Comparison of ENCODE assay signal across 8 mouse cellular contexts in genomic region chr9:8544041-8544794, GRCm38 (mm10). TPM values are rescaled to one million over a fixed set of nuclear protein-coding genes. Genes with fewer than 3 reads are reported as not detected.
DNase-seq lines count a peak whose midpoint lies in the region; ATAC-seq and TF ChIP-seq lines count a peak whose summit lies in the region.

Gene Trpc6 (plus strand): TSS chr9:8544142.

- H3K4me1 ChIP-seq in cortical plate, adult 2 months (ENCODE audit: control insufficient read depth, insufficient read depth, low read length): no peaks in the 10 kb centered on the region
- peaks cover 7% of the 10 kb centered on the region for H3K4me1 ChIP-seq in heart, embryonic 13.5 days
- peaks cover 4% of the 10 kb centered on the region; the same call in 1 of the 2 replicates for H3K4me1 ChIP-seq in kidney, embryonic 16.5 days (ENCODE audit: insufficient read depth, low read length)
- no peaks in the 10 kb centered on the region for H3K4me1 ChIP-seq in liver, adult 2 months (ENCODE audit: control insufficient read depth, insufficient read depth, low read length)
- H3K4me1 ChIP-seq in midbrain, postnatal 0 days (ENCODE audit: insufficient read depth, low read length): no peaks in the 10 kb centered on the region

- TF ChIP-seq POLR2A in cortical plate, adult 2 months (IDR thresholded peaks at IDR 0.05; ENCODE audit: extremely low read depth, insufficient read depth, low read length): no peak
- TF ChIP-seq POLR2A in liver, adult 2 months (IDR thresholded peaks at IDR 0.05; ENCODE audit: extremely low read depth, insufficient read depth, low read length): no peak

- no peaks in the 10 kb centered on the region for H3K9me3 ChIP-seq in heart, embryonic 13.5 days
- no peaks in the 10 kb centered on the region for H3K9me3 ChIP-seq in kidney, embryonic 16.5 days (ENCODE audit: low read length)
- H3K9me3 ChIP-seq in midbrain, postnatal 0 days (ENCODE audit: low read length): no peaks in the 10 kb centered on the region

- peak within 1 kb of the TSS; percentile 74 for H3K9ac ChIP-seq in heart, embryonic 13.5 days
- peak within 1 kb of the TSS; percentile 56 for H3K9ac ChIP-seq in kidney, embryonic 16.5 days (replicated peaks; ENCODE audit: low read length)
- H3K9ac ChIP-seq in liver, adult 2 months (ENCODE audit: low read depth, low read length): no peak within 1 kb of the TSS
- H3K9ac ChIP-seq in midbrain, postnatal 0 days (replicated peaks; ENCODE audit: low read length, poor library complexity, severe bottlenecking): peak within 1 kb of the TSS; percentile 52

- H3K79me2 ChIP-seq in liver, adult 2 months (ENCODE audit: control insufficient read depth, insufficient read depth, low read length): no peaks in the 10 kb centered on the region

- 1% methylated on average over 44 of the region's 44 CpGs for WGBS in heart, embryonic 13.5 days
- WGBS in kidney, embryonic 16.5 days: under 1% methylated on average over 41 of the region's 44 CpGs
- WGBS in liver, adult 2 months: 1% methylated on average over 44 of the region's 44 CpGs
- under 1% methylated on average over 42 of the region's 44 CpGs for WGBS in midbrain, postnatal 0 days

- H3K4me2 ChIP-seq in heart, embryonic 13.5 days: peak within 1 kb of the TSS; percentile 98
- peak within 1 kb of the TSS; percentile 95 for H3K4me2 ChIP-seq in kidney, embryonic 16.5 days (replicated peaks; ENCODE audit: low read depth, low read length)
- peak within 1 kb of the TSS; percentile 95 for H3K4me2 ChIP-seq in midbrain, postnatal 0 days (ENCODE audit: low read depth, low read length, poor library complexity, severe bottlenecking)

- no peak for TF ChIP-seq CTCF in cortical plate, adult 2 months (IDR thresholded peaks at IDR 0.05; ENCODE audit: extremely low read depth, insufficient read depth, low read length)
- no peak for TF ChIP-seq CTCF in liver, adult 2 months (IDR thresholded peaks at IDR 0.05; ENCODE audit: low read depth, low read length)
- TF ChIP-seq CTCF in midbrain, postnatal 0 days (IDR thresholded peaks at IDR 0.05): peak; percentile 29

- H3K27ac ChIP-seq in cortical plate, adult 2 months (ENCODE audit: insufficient read depth, low read length): no peak within 1 kb of the TSS
- no peak within 1 kb of the TSS for H3K27ac ChIP-seq in heart, embryonic 13.5 days (replicated peaks)
- no peak within 1 kb of the TSS for H3K27ac ChIP-seq in kidney, embryonic 16.5 days (ENCODE audit: low read length)
- no peak within 1 kb of the TSS for H3K27ac ChIP-seq in liver, adult 2 months (replicated peaks; ENCODE audit: insufficient read depth, low read depth, low read length)
- H3K27ac ChIP-seq in midbrain, postnatal 0 days (ENCODE audit: low read depth, low read length): no peak within 1 kb of the TSS

- peaks cover 4% of the 10 kb centered on the region; the same call in 1 of the 2 replicates for H3K27me3 ChIP-seq in heart, embryonic 13.5 days (replicated peaks)
- H3K27me3 ChIP-seq in kidney, embryonic 16.5 days (ENCODE audit: insufficient read depth, low read length): peaks cover 4% of the 10 kb centered on the region; the same call in 1 of the 2 replicates
- peaks cover 8% of the 10 kb centered on the region; the same call in 1 of the 2 replicates for H3K27me3 ChIP-seq in liver, adult 2 months (ENCODE audit: control insufficient read depth, insufficient read depth, low read length)
- H3K27me3 ChIP-seq in midbrain, postnatal 0 days (ENCODE audit: insufficient read depth, low read length): peaks cover 7% of the 10 kb centered on the region; the same call in 1 of the 2 replicates

- H3K36me3 ChIP-seq in heart, embryonic 13.5 days: no peaks in the 10 kb centered on the region
- H3K36me3 ChIP-seq in kidney, embryonic 16.5 days (ENCODE audit: insufficient read depth, low read length): no peaks in the 10 kb centered on the region
- H3K36me3 ChIP-seq in liver, adult 2 months (ENCODE audit: control insufficient read depth, insufficient read depth, low read length): no peaks in the 10 kb centered on the region
- no peaks in the 10 kb centered on the region for H3K36me3 ChIP-seq in midbrain, postnatal 0 days (ENCODE audit: insufficient read depth, low read length)

- peak; percentile 53 to 56 for DNase-seq in cerebellum, postnatal 10 days
- no peak for DNase-seq in cerebellum, adult 11 months
- DNase-seq in liver, adult 2 months (ENCODE audit: extremely low read depth, low read depth, low spot score): no peak
- DNase-seq in midbrain, postnatal 0 days (ENCODE audit: low spot score): peak; percentile 41
- DNase-seq in testis, postnatal 14 days (ENCODE audit: low spot score): peak; percentile 8

- peak; percentile 54; the same call in 1 of the 2 replicates for ATAC-seq in heart, embryonic 13.5 days (ENCODE audit: extremely low read depth, insufficient number of reproducible peaks, low FRiP score, low TSS enrichment)
- peak; percentile 98 for ATAC-seq in kidney, embryonic 16.5 days (ENCODE audit: low FRiP score, low TSS enrichment)
- peak; percentile 89 for ATAC-seq in midbrain, postnatal 0 days (ENCODE audit: low FRiP score)

- peak within 1 kb of the TSS; percentile 35 for H3K4me3 ChIP-seq in cortical plate, adult 2 months (ENCODE audit: insufficient read depth, low read length)
- H3K4me3 ChIP-seq in heart, embryonic 13.5 days: peak within 1 kb of the TSS; percentile 57
- peak within 1 kb of the TSS; percentile 51 for H3K4me3 ChIP-seq in kidney, embryonic 16.5 days (ENCODE audit: low read length)
- peak within 1 kb of the TSS; percentile 31; the same call in 1 of the 2 replicates for H3K4me3 ChIP-seq in liver, adult 2 months (ENCODE audit: insufficient read depth, low read depth, low read length)
- peak within 1 kb of the TSS; percentile 54 for H3K4me3 ChIP-seq in midbrain, postnatal 0 days (ENCODE audit: low read depth, low read length)

RNA-seq across cellular contexts. Expression of gene Trpc6, which starts in this region (rescaled TPM):
- 6.0 and 7.1 TPM in 2 replicates for polyA plus RNA-seq in cortical plate, adult 2 months (2012; rRNA removed)
- 0.87 and 0.98 TPM in 2 replicates for polyA plus RNA-seq in heart, embryonic 13.5 days (2015; fragmentation: Nextera tagmentation; extraction: Ambion mirVana)
- polyA plus RNA-seq in kidney, embryonic 16.5 days (2015; fragmentation: Nextera tagmentation; extraction: Ambion mirVana): 1.1 and 1.3 TPM in 2 replicates
- total RNA-seq in liver, adult 2 months (2014; rRNA removed): 0.07 TPM in 1 of 2 replicates, not detected in the other
- polyA plus RNA-seq in liver, adult 2 months (2012; rRNA removed): not detected in 2 replicates
- 0.38 and 2.3 TPM in 2 replicates for total RNA-seq in midbrain, postnatal 0 days (2014; rRNA removed)
- 0.62 and 0.92 TPM in 2 replicates for polyA plus RNA-seq in midbrain, postnatal 0 days (2015; fragmentation: Nextera tagmentation; extraction: Ambion mirVana)

Comparison
In these comparisons a context has a peak if more than half of its experiments do, and no peak if none do; other contexts are left out.
1. DNase-seq: peak in cerebellum, postnatal 10 days (2 of 2), midbrain, postnatal 0 days (single experiment) and testis, postnatal 14 days (single experiment); none in cerebellum, adult 11 months (single experiment) and liver, adult 2 months (single experiment).
2. Peak in ATAC-seq, H3K4me3 ChIP-seq, H3K9ac ChIP-seq and H3K4me2 ChIP-seq in heart, embryonic 13.5 days; RNA of the gene not detected or under 1 TPM.
3. Peak in every context shown above with its lines, with median percentiles within 50 percentile points of each other: H3K4me3 ChIP-seq, ATAC-seq and H3K4me2 ChIP-seq.